Comparison of ENCODE assay signal across 9 mouse cellular contexts in the genomic region with DNA sequence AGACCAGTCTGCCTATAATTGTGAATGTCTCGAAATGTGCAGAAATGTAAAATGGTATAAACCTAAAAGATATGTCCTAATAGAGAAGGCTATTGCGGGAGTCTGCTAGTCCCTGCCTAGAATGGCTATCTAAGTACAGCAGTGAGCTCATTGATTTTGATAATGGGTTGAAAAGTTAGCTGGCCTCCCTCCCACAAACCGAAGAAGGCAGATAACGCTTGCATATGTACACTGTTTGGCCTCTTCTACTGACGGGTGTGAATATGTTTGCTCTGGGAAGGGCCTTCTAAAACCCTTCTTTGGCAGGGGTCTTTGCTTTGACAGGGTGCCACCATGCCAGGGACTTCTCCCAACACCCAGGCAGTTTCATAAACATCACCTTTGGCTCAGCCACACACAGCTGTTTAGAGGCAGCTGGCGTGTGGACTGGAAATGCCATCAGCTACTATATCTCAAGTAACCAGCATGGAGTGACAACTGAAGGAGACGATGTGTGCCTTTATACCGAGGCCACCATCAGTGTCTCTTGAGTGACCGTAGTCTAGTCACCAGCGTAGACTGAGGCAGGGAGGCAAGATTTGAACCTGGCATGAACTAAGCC.
DNase-seq lines count a peak whose midpoint lies in the region; ATAC-seq and TF ChIP-seq lines count a peak whose summit lies in the region.
"Had no signal": no experiment of that assay in that cellular context is flagged by ENCODE, and none has a peak within 500 bp of the region (broad histone marks: within the 10 kb centered on the region; RNA-seq: fewer than 3 reads in every experiment).

No protein-coding gene starts in this region.

- DNase-seq in gastrocnemius, adult 2 months: no peak
- no peak for DNase-seq in gastrocnemius, postnatal 4 days (ENCODE audit: low spot score in 2 of 2)
- DNase-seq in lung, adult 2 months: no peak
- DNase-seq in ovary, adult 18-20 months (ENCODE audit: low spot score): no peak

- no peak overlapping the region for H3K4me3 ChIP-seq in gastrocnemius, adult 2 months
- no peak overlapping the region for H3K4me3 ChIP-seq in lung, embryonic 15.5 days
- H3K4me3 ChIP-seq in lung, adult 2 months (replicated peaks; ENCODE audit: extremely low read depth, low read depth, low read length): no peak overlapping the region
- H3K4me3 ChIP-seq in hindbrain, embryonic 13.5 days: no peak overlapping the region
- H3K4me3 ChIP-seq: left cerebral cortex, adult 2 months had no signal

- no peak overlapping the region for H3K9ac ChIP-seq in lung, embryonic 15.5 days
- no peak overlapping the region for H3K9ac ChIP-seq in hindbrain, embryonic 13.5 days

- TF ChIP-seq POLR2A in lung, adult 2 months (IDR thresholded peaks at IDR 0.05; ENCODE audit: borderline replicate concordance, extremely low read depth, low read depth, low read length): no peak

- H3K4me2 ChIP-seq in lung, embryonic 15.5 days: no peak overlapping the region
- H3K4me2 ChIP-seq in hindbrain, embryonic 13.5 days: no peak overlapping the region

- H3K27me3 ChIP-seq in lung, embryonic 15.5 days: no peaks in the 10 kb centered on the region
- H3K27me3 ChIP-seq in hindbrain, embryonic 13.5 days: no peaks in the 10 kb centered on the region

- peak overlapping the region; percentile 29 for H3K27ac ChIP-seq in gastrocnemius, adult 2 months
- peak overlapping the region; percentile 26; the same call in 1 of the 2 replicates for H3K27ac ChIP-seq in lung, embryonic 15.5 days
- peak overlapping the region; percentile 76 for H3K27ac ChIP-seq in hindbrain, embryonic 13.5 days
- H3K27ac ChIP-seq: left cerebral cortex, adult 2 months had no signal

- no peak for TF ChIP-seq CTCF in gastrocnemius, adult 2 months (IDR thresholded peaks at IDR 0.05)
- TF ChIP-seq CTCF in lung, adult 2 months (IDR thresholded peaks at IDR 0.05; ENCODE audit: insufficient read depth, low read length): no peak

- intact Hi-C loops in gastrocnemius, adult 2 months (cut with DNase I): loop anchor here (5.0 kb wide), 1 partner anchor 34 kb away; no protein-coding TSS in a partner anchor

- peaks cover 25% of the 10 kb centered on the region for H3K4me1 ChIP-seq in lung, embryonic 15.5 days
- 0 out of 2 replicates have a peak, but pooled peaks cover 4% of the 10 kb centered on the region for H3K4me1 ChIP-seq in lung, adult 2 months (ENCODE audit: control insufficient read depth, insufficient read depth, low read length)
- peaks cover 21% of the 10 kb centered on the region for H3K4me1 ChIP-seq in hindbrain, embryonic 13.5 days (replicated peaks)

- H3K9me3 ChIP-seq in lung, embryonic 15.5 days: no peaks in the 10 kb centered on the region
- no peaks in the 10 kb centered on the region for H3K9me3 ChIP-seq in hindbrain, embryonic 13.5 days

- ATAC-seq in lung, embryonic 15.5 days (ENCODE audit: borderline replicate concordance, extremely low read depth, low FRiP score, low TSS enrichment): peak; percentile 87; the same call in 1 of the 2 replicates
- ATAC-seq in hindbrain, embryonic 13.5 days (ENCODE audit: low FRiP score): no peak
- ATAC-seq in megakaryocyte, adult 5-6 weeks (ENCODE audit: poor library complexity, severe bottlenecking): peak; percentile 47
- ATAC-seq in granulocyte monocyte progenitor cell, adult 5-6 weeks (replicated peaks; ENCODE audit: poor library complexity, severe bottlenecking): no peak

- 32% methylated on average over 10 of the region's 10 CpGs for WGBS in lung, embryonic 15.5 days
- WGBS in lung, adult 2 months: 56% methylated on average over 10 of the region's 10 CpGs
- WGBS in hindbrain, embryonic 13.5 days: 86% methylated on average over 10 of the region's 10 CpGs

- H3K36me3 ChIP-seq in lung, embryonic 15.5 days: no peaks in the 10 kb centered on the region
- no peaks in the 10 kb centered on the region for H3K36me3 ChIP-seq in hindbrain, embryonic 13.5 days

Comparison
In these comparisons a context has a peak if more than half of its experiments do, and no peak if none do; other contexts are left out.
1. H3K27ac ChIP-seq: peak in every context shown above with its lines; median percentile 76 in hindbrain, embryonic 13.5 days; 29 in gastrocnemius, adult 2 months; 26 in lung, embryonic 15.5 days.
2. ATAC-seq: peak in lung, embryonic 15.5 days (single experiment) and megakaryocyte, adult 5-6 weeks (single experiment); none in hindbrain, embryonic 13.5 days (single experiment) and granulocyte monocyte progenitor cell, adult 5-6 weeks (single experiment).